ENCODE assay signal across 9 mouse cellular contexts in genomic region chr5:74677399-74678338, GRCm38 (mm10). TPM values are rescaled to one million over a fixed set of nuclear protein-coding genes. Genes with fewer than 3 reads are reported as not detected.
DNase-seq lines count a peak whose midpoint lies in the region; ATAC-seq lines count a peak whose summit lies in the region.
"Had no signal": no experiment of that assay in that cellular context is flagged by ENCODE, and none has a peak within 500 bp of the region (broad histone marks: within the 10 kb centered on the region; RNA-seq: fewer than 3 reads in every experiment).

No protein-coding gene starts in this region.

- WGBS in midbrain, embryonic 10.5 days = 71% methylated on average over 19 of the region's 19 CpGs

- H3K36me3 ChIP-seq in midbrain, embryonic 10.5 days = no peaks in the 10 kb centered on the region

- H3K9me3 ChIP-seq in midbrain, embryonic 10.5 days (replicated peaks) = no peaks in the 10 kb centered on the region

- H3K4me3 ChIP-seq in midbrain, embryonic 10.5 days = no peak overlapping the region

- H3K27me3 ChIP-seq in midbrain, embryonic 10.5 days (ENCODE audit: low read depth, poor library complexity, severe bottlenecking) = no peaks in the 10 kb centered on the region

- peak overlapping the region; percentile 49 for H3K27ac ChIP-seq in midbrain, embryonic 10.5 days (replicated peaks)

- no peak for ATAC-seq in megakaryocyte-erythroid progenitor cell, adult 5-6 weeks (replicated peaks; ENCODE audit: low FRiP score, low TSS enrichment, poor library complexity, severe bottlenecking)

- intact Hi-C loops in heart, postnatal 10 days (cut with DNase I) = no loop called here

- peak; percentile 45 for DNase-seq in adrenal gland, postnatal 14 days
- DNase-seq in adrenal gland, postnatal 25 days = no peak
- DNase-seq in cerebellum, adult 8-10 months = peak; percentile 82
- peak; percentile 57 to 61 for DNase-seq in heart, postnatal 10 days
- no peak for DNase-seq in midbrain, embryonic 10.5 days (ENCODE audit: low spot score)
- no peak for DNase-seq in T-cell, adult 2 months (ENCODE audit: low spot score)
- no peak for DNase-seq in spleen, adult 18-20 months

- peaks cover 12% of the 10 kb centered on the region for H3K4me1 ChIP-seq in midbrain, embryonic 10.5 days

RNA-seq across cellular contexts. Expression of gene Lnx1, which starts 25.0 kb away (rescaled TPM):
- 5.6 and 7.5 TPM in 2 replicates for total RNA-seq in adrenal gland, postnatal 14 days (2021)
- 4.3 and 5.0 TPM in 2 replicates for total RNA-seq in adrenal gland, postnatal 25 days (2021)
- total RNA-seq in heart, postnatal 10 days (2021) = 1 to 10 TPM; 4.3 to 4.5 TPM
- polyA plus RNA-seq in midbrain, embryonic 10.5 days (2016; fragmentation: Nextera tagmentation; extraction: Ambion mirVana) = 0.46 and 0.58 TPM in 2 replicates
- total RNA-seq in megakaryocyte-erythroid progenitor cell, adult 5-6 weeks (2014; fragmentation: Nextera tagmentation) = not detected in 2 replicates
- total RNA-seq in megakaryocyte-erythroid progenitor cell, adult 5-6 weeks (2017) = 0.05 TPM in 1 of 2 replicates, not detected in the other
- total RNA-seq: common myeloid progenitor, adult 5-6 weeks had no signal

Comparison
In these comparisons a context has a peak if more than half of its experiments do, and no peak if none do; other contexts are left out.
1. DNase-seq: peak in adrenal gland, postnatal 14 days (single experiment), cerebellum, adult 8-10 months (single experiment) and heart, postnatal 10 days (2 of 2); none in adrenal gland, postnatal 25 days (single experiment), midbrain, embryonic 10.5 days (single experiment), T-cell, adult 2 months (single experiment) and spleen, adult 18-20 months (0 of 2).